Mouse (Mus musculus) embryonic facial prominence, embryonic 10.5 days (tissue): Measurements from ENCODE around the gene 2610028H24Rik. TPM values are rescaled to one million over a fixed set of nuclear protein-coding genes. Genes with fewer than 3 reads are reported as not detected.

Source experiments
- DNase-seq: peaks from one replicate; pipeline ENCODE4 v3.0.0-alpha.2; 2017; ENCODE audit warnings: low spot score
- H3K27ac ChIP-seq: fragments of 300-500 bp; sonication (generic); replicated peaks from 2 replicates; pipeline ENCODE4 v1.5.1; 2016; ENCODE audit warnings: mild to moderate bottlenecking
- H3K27me3 ChIP-seq: fragments of 300-500 bp; sonication (generic); replicated peaks from 2 replicates; pipeline ENCODE4 v1.6.1; 2016; ENCODE audit warnings: low read depth, mild to moderate bottlenecking; ENCODE audit not compliant: poor library complexity, severe bottlenecking
- H3K36me3 ChIP-seq: fragments of 300-500 bp; sonication (generic); replicated peaks from 2 replicates; pipeline ENCODE4 v1.6.1; 2016; ENCODE audit warnings: mild to moderate bottlenecking, moderate library complexity
- H3K4me1 ChIP-seq: fragments of 300-500 bp; sonication (generic); 2 replicates; pipeline ENCODE4 v1.6.1; 2016
- H3K4me3 ChIP-seq: fragments of 300-500 bp; sonication (generic); 2 replicates; pipeline ENCODE4 v1.5.1; 2016; ENCODE audit warnings: mild to moderate bottlenecking, moderate library complexity
- H3K9me3 ChIP-seq: fragments of 300-500 bp; sonication (generic); 2 replicates; pipeline ENCODE4 v1.6.1; 2016; ENCODE audit warnings: mild to moderate bottlenecking
- WGBS: fragments of 180-500 bp; shearing (Covaris S2); methylation state at CpG from one replicate; pipeline ENCODE4 v1.1.7; 2016; 5-methylcytosine and 5-hydroxymethylcytosine counted together
- polyA plus RNA-seq: library from polyadenylated mRNA; unstranded; fragments of >200 nt; fragmentation: Nextera tagmentation; extraction: Ambion mirVana; gene quantifications from 2 replicates; pipeline ENCODE4 v1.2.1, GENCODE M21; 2016

Gene 2610028H24Rik
- polyA plus RNA-seq, 1 experiment from 2014 or later: not detected

DNA sequence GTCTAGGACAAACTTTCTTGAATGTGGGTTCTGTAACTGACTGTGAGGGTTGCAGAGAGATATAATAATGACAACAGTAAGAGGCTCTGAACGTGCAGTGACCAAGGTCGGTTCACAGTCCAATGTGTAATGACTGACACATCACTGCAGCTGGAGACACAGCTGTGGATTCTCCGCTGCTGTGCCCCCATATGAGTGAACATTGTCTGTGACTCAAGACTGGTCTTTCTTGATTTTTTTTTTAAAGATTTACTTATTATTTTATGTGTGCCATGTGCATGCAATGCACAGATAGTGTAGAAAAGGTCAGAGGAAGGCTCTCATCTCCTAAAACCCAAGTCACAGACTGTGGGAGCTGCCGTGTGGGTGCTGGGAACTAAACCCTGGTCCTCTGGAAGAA lies 48.6 kb downstream of the 2610028H24Rik start:
- H3K36me3 ChIP-seq: peaks cover 95% of the 10 kb centered on the region
- H3K27me3 ChIP-seq: no peaks in the 10 kb centered on the region
- whole genome bisulfite sequencing: 95% methylated on average over 4 of the region's 4 CpGs
- no peak overlapping the region for H3K27ac ChIP-seq
- H3K9me3 ChIP-seq: no peaks in the 10 kb centered on the region
- no peaks in the 10 kb centered on the region for H3K4me1 ChIP-seq
- no peak overlapping the region for H3K4me3 ChIP-seq
- no peak for DNase-seq

GRCm38 (mm10) chr10:76504271-76504943 lies 55.5 kb downstream of the 2610028H24Rik start:
- Histone ChIP-seq H3K36me3 (peaks cover 95% of the 10 kb centered on the region), H3K27me3 (no peaks in the 10 kb centered on the region), H3K4me1 (no peaks in the 10 kb centered on the region), H3K27ac (no peak overlapping the region), H3K9me3 (no peaks in the 10 kb centered on the region), H3K4me3 (no peak overlapping the region)
- WGBS: 90% methylated on average over 11 of the region's 11 CpGs
- no peak for DNase-seq

DNA sequence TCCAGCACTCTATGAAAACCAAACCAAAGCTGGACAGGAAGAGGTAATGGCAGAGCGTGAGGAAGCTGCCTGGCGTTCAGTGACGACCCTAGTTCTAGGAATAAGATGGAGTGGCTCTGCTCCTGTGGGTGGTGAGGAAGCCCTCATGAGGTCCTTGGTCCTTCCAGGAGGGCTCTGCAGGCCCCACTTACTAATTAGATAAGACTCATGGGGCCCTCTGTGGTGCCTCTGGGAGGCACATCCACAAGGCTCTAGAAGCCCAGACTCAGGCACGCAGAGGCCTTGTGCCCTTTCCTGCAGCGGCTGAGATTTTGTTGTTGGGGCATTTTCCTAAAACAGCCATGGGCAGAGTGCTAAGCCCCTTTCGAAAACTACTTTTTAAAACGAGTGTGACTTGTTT lies 57.0 kb downstream of the 2610028H24Rik start:
- Histone ChIP-seq H3K4me3 (no peak overlapping the region), H3K27ac (no peak overlapping the region), H3K4me1 (no peaks in the 10 kb centered on the region), H3K27me3 (no peaks in the 10 kb centered on the region), H3K9me3 (no peaks in the 10 kb centered on the region), H3K36me3 (peaks cover 95% of the 10 kb centered on the region)
- 94% methylated on average over 7 of the region's 7 CpGs for WGBS
- DNase-seq: no peak

Other genes with a start within 250 kb of the 2610028H24Rik start
- 62.2 and 64.5 TPM in 2 replicates for gene Prmt2, start 211.2 kb upstream of the 2610028H24Rik start, polyA plus RNA-seq
- gene S100b, start 195.2 kb upstream of the 2610028H24Rik start, polyA plus RNA-seq: 0.10 TPM in 1 of 2 replicates, not detected in the other
- gene Dip2a, start 103.8 kb upstream of the 2610028H24Rik start, polyA plus RNA-seq: 6.6 and 6.9 TPM in 2 replicates
- gene AC141477.1, start 8.6 kb upstream of the 2610028H24Rik start, polyA plus RNA-seq: 2.6 TPM in 1 of 2 replicates, not detected in the other
- gene Pcnt, start 6.3 kb upstream of the 2610028H24Rik start, polyA plus RNA-seq: 23.8 and 25.5 TPM in 2 replicates
- 85.6 and 87.1 TPM in 2 replicates for gene Mcm3ap, start 19.8 kb downstream of the 2610028H24Rik start, polyA plus RNA-seq
- 9.9 and 11.3 TPM in 2 replicates for gene Ybey, start 20.0 kb downstream of the 2610028H24Rik start, polyA plus RNA-seq
- 55.9 and 59.6 TPM in 2 replicates for gene Lss, start 82.5 kb downstream of the 2610028H24Rik start, polyA plus RNA-seq
- gene Spatc1l, start 113.2 kb downstream of the 2610028H24Rik start, polyA plus RNA-seq: 0.11 TPM in 1 of 2 replicates, not detected in the other
- gene Ftcd, start 126.6 kb downstream of the 2610028H24Rik start, polyA plus RNA-seq: not detected in 2 replicates
- 6.5 and 11.8 TPM in 2 replicates for gene Col6a2, start 174.5 kb downstream of the 2610028H24Rik start, polyA plus RNA-seq